Mouse (Mus musculus): ENCODE data around the gene Olfr203. TPM values are rescaled to one million over a fixed set of nuclear protein-coding genes. Genes with fewer than 3 reads are reported as not detected.
"Not testable (repeated sequence)": the region's sequence is repeated elsewhere in the genome, so short reads cannot be mapped to it uniquely, and the experiment has no call there.

The Olfr203 gene
- polyA plus RNA-seq (2015; fragmentation: Nextera tagmentation; extraction: Ambion mirVana), result not detected in 2 replicates

DNA sequence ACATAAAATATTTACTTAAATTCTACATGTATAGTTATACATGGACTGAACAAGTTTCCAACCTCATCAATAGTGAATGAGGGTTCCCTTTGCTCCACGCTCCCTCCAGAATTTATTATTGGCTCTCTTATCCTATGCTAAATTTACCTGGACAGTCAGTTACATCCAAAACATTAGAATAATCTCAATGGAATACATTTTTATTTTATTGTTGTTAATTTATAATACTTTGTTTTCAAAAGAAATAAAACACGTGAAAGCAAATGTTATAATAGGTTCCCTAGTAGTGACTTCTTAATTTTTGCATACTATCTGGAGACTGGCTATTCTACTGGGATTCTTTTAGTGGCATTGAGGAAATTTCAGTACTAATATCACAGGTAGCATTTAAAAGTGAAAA lies at the start of gene Olfr203:
TSS of gene Olfr203 (plus strand) at position 301 of the 400 bp plus-strand sequence.
- ATAC-seq (ENCODE audit: insufficient read depth), result no peak
- H3K27me3 ChIP-seq, result no peaks in the 10 kb centered on the region
- no peak within 1 kb of the TSS for H3K9ac ChIP-seq
- H3K4me1 ChIP-seq (replicated peaks), result no peaks in the 10 kb centered on the region
- H3K4me3 ChIP-seq (replicated peaks), result no peak within 1 kb of the TSS
- WGBS (ENCODE audit: insufficient replicate concordance), result 67% methylated on average over 2 of the region's 2 CpGs
- H3K9me3 ChIP-seq (replicated peaks), result no peaks in the 10 kb centered on the region
- H3K36me3 ChIP-seq (replicated peaks), result no peaks in the 10 kb centered on the region
- no peak within 1 kb of the TSS for H3K27ac ChIP-seq (replicated peaks)
- no peak within 1 kb of the TSS for H3K4me2 ChIP-seq

DNA sequence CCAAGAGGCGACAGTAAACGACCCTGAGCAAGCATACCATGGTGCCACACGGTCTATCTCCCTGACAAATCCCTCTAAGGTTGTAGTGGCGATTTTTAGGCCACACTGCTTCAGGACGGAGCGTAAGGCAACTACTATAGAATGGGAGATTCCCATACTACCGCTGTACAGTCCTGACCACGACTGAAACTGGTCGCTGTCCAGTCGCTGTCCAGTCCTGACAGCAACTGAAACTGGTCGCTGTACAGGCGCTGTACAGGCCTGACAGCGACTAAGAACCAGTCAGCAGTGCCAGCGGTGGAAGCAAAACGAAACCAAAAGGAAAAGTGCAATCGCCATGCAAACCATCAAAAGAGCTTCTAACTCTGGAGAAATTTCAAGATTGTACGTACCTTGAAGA lies 49.0 kb upstream of the Olfr203 start:
- no peak for ATAC-seq (ENCODE audit: insufficient read depth)
- H3K27ac ChIP-seq (replicated peaks), result no peak overlapping the region
- H3K9ac ChIP-seq, result no peak overlapping the region
- no peak overlapping the region for H3K4me3 ChIP-seq (replicated peaks)
- no peaks in the 10 kb centered on the region for H3K27me3 ChIP-seq
- no peaks in the 10 kb centered on the region for H3K4me1 ChIP-seq (replicated peaks)
- 0 out of 2 replicates have a peak, but pooled peaks cover 4% of the 10 kb centered on the region for H3K9me3 ChIP-seq (replicated peaks)
- no peaks in the 10 kb centered on the region for H3K36me3 ChIP-seq (replicated peaks)
- no peak overlapping the region for H3K4me2 ChIP-seq
- 72% methylated on average over 17 of the region's 17 CpGs for WGBS (ENCODE audit: insufficient replicate concordance)

DNA sequence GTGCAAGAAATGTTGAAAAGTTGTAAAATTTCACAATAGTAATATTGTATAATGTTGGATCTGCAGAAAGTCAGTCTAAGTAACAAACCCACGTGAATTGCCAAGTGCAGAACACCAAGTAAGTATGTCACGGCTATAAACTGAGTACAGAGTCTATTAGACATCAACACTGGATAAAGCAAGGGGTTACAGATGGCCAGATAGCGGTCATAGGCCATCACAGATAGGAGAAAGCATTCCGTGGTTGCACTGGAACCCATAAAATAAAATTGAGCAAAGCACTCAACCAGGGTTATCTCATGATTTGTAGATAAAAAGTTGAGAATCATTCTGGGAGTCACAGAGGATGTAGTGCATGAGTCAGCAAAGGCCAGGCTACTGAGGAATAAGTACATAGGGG lies 29.6 kb upstream of the Olfr203 start:
- not testable (repeated sequence) for H3K9me3 ChIP-seq (replicated peaks); H3K27me3 ChIP-seq; H3K4me1 ChIP-seq (replicated peaks); H3K4me3 ChIP-seq (replicated peaks); H3K4me2 ChIP-seq; H3K27ac ChIP-seq (replicated peaks); H3K9ac ChIP-seq; H3K36me3 ChIP-seq (replicated peaks); ATAC-seq (ENCODE audit: insufficient read depth)
- WGBS (ENCODE audit: insufficient replicate concordance), result 50% methylated on average over 4 of the region's 4 CpGs

DNA sequence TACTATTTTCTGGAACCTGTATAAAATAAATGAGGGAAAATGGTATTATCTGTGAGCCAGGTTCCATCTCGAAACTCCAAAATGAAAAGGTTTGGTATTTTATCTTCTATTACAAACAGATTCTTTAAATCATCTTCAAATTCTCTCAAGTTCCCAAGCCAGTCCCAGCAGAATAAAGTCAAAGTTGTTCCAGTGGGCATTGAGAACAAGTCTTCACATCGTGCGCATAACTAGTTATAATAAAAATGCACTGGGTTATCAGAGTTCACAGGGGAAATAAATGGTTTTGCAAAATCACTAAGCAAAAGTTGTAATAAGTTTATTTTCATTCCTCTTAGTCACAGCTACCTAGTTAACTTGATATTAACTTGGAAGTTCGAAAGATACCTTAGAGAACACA lies 26.1 kb upstream of the Olfr203 start, which contains the start of gene Olfr201:
TSS of gene Olfr201 (minus strand) at position 101 of the 400 bp plus-strand sequence.
- not testable (repeated sequence) for H3K36me3 ChIP-seq (replicated peaks); H3K9me3 ChIP-seq (replicated peaks); ATAC-seq (ENCODE audit: insufficient read depth); H3K4me1 ChIP-seq (replicated peaks); H3K4me3 ChIP-seq (replicated peaks); H3K27ac ChIP-seq (replicated peaks); H3K27me3 ChIP-seq; H3K9ac ChIP-seq; H3K4me2 ChIP-seq
- WGBS (ENCODE audit: insufficient replicate concordance), result 60% methylated on average over 4 of the region's 4 CpGs

DNA sequence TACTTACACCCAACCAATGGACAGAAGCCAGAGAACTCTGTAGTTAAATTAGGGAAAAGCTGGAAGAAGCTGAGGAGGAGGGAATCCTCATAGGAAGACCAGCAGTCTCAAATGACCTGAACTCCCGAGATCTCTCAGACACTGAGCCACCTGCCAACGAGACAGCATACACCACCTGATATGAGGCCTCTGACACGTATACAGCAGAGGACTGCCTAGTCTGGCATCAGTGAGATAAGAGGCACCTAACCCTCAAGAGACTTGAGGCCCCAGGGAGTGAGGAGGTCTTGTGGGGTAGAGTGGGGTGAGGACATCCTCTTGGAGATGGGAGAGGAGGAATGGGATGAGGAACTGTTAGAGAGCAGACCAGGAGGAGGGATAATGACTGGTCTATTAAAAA lies 18.1 kb upstream of the Olfr203 start:
- peak; percentile 93 for ATAC-seq (ENCODE audit: insufficient read depth)
- no peaks in the 10 kb centered on the region for H3K27me3 ChIP-seq

DNA sequence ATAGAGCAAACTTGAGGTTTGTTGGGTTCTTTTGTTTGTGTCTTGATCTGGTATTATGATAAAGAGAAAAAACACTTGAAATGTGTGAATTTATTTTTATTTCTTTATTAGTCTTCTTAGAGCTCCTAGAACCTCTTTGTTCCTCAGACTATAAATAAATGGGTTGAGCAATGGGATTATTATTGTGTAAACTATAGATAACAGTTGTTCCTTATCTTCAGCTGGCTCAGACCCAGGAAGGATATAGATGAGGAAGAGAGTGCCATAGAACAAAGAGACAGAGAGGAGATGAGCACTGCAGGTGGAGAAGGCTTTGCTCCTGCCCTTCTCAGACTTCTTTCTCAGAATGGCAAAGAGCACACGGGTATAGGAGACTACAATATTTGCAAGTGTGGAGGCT lies 15.2 kb upstream of the Olfr203 start:
- Histone ChIP-seq H3K9ac (no peak overlapping the region), H3K4me1 (replicated peaks) (no peaks in the 10 kb centered on the region), H3K36me3 (replicated peaks) (no peaks in the 10 kb centered on the region), H3K4me3 (replicated peaks) (no peak overlapping the region), H3K4me2 (no peak overlapping the region), H3K27me3 (no peaks in the 10 kb centered on the region), H3K9me3 (replicated peaks) (0 out of 2 replicates have a peak, but pooled peaks cover 3% of the 10 kb centered on the region), H3K27ac (replicated peaks) (no peak overlapping the region)
- no peak for ATAC-seq (ENCODE audit: insufficient read depth)
- WGBS (ENCODE audit: insufficient replicate concordance), result 44% methylated on average over 1 of the region's 1 CpGs

More for the DNA sequence above, 18.1 kb upstream of the Olfr203 start:
- Histone ChIP-seq H3K4me2 (no peak overlapping the region), H3K4me1 (replicated peaks) (no peaks in the 10 kb centered on the region), H3K9me3 (replicated peaks) (0 out of 2 replicates have a peak, but pooled peaks cover 5% of the 10 kb centered on the region), H3K36me3 (replicated peaks) (no peaks in the 10 kb centered on the region), H3K27ac (replicated peaks) (no peak overlapping the region), H3K9ac (no peak overlapping the region), H3K4me3 (replicated peaks) (no peak overlapping the region)
- WGBS (ENCODE audit: insufficient replicate concordance), result 34% methylated on average over 3 of the region's 3 CpGs

DNA sequence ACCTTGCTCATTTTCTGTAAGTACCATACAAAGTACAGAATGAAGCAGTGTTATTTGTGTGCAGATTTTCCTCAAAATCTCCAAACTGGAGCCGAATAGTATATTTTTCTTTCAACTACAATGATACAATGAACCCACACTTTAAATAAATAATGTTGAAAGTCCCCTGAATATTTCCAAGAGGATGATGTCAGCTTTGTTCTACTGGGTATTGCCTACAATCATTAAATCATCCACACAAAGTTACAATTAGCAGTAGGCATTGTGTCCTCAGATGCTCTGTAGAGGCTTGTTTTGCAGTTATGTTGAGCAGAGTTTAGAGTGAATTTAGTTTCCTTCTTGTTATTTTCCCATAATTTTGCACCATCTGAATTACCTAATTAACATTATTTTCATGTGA lies 12.0 kb upstream of the Olfr203 start, which contains the start of gene Olfr202:
TSS of gene Olfr202 (minus strand) at position 101 of the 400 bp plus-strand sequence.
- H3K9ac ChIP-seq, result no peak within 1 kb of the TSS
- no peak within 1 kb of the TSS for H3K4me3 ChIP-seq (replicated peaks)
- no peaks in the 10 kb centered on the region for H3K36me3 ChIP-seq (replicated peaks)
- no peak within 1 kb of the TSS for H3K4me2 ChIP-seq
- H3K4me1 ChIP-seq (replicated peaks), result no peaks in the 10 kb centered on the region
- no peak for ATAC-seq (ENCODE audit: insufficient read depth)
- H3K9me3 ChIP-seq (replicated peaks), result no peaks in the 10 kb centered on the region
- no peaks in the 10 kb centered on the region for H3K27me3 ChIP-seq
- H3K27ac ChIP-seq (replicated peaks), result no peak within 1 kb of the TSS
- WGBS (ENCODE audit: insufficient replicate concordance), result 64% methylated on average over 1 of the region's 1 CpGs

DNA sequence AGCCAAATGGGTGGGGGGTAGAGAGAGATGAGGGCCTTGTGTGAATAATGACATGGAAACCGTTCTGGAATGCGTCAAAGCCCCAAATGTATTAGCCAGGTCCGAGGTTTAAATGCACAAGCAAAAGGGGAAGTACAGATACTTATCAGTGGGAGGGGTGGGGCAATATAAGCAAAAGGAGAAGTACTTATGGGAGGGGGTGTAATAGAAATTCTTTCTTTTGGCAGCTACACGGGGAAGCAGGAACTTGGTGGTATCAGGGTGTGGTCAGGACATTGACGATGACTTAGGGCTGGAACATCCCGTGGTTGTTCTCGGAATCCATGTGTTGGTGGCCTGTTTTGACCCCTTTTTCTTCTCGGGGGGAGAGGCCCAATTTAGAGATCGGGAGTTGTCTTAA lies 11.1 kb upstream of the Olfr203 start:
- 41% methylated on average over 9 of the region's 9 CpGs for WGBS (ENCODE audit: insufficient replicate concordance)

DNA sequence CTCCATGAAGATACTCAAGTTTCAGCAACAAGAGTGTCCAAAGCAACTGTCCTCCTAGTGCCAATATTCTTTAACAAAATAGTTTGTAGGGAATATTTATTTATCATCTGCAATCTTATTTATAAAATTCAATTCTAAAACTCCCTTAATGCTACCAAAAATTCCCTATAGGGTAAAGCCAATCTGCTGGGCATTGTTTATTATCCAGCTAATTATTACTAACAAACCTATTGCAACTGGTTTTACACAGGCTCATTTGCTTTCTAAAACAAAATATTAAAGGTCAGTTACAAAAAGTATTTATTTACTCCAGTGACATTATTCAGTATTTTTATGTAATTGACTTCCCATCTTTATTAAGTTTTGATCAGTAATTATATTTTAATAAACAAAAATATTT lies 19.5 kb downstream of the Olfr203 start, which contains the start of gene Olfr204:
TSS of gene Olfr204 (minus strand) at position 101 of the 400 bp plus-strand sequence.
- no peaks in the 10 kb centered on the region for H3K4me1 ChIP-seq (replicated peaks)
- no peak within 1 kb of the TSS for H3K9ac ChIP-seq
- no peak within 1 kb of the TSS for H3K27ac ChIP-seq (replicated peaks)
- ATAC-seq (ENCODE audit: insufficient read depth), result no peak
- H3K4me3 ChIP-seq (replicated peaks), result no peak within 1 kb of the TSS
- H3K9me3 ChIP-seq (replicated peaks), result no peaks in the 10 kb centered on the region
- H3K36me3 ChIP-seq (replicated peaks), result no peaks in the 10 kb centered on the region
- no peaks in the 10 kb centered on the region for H3K27me3 ChIP-seq
- no peak within 1 kb of the TSS for H3K4me2 ChIP-seq

More for the DNA sequence above, 11.1 kb upstream of the Olfr203 start:
- not testable (repeated sequence) for H3K4me1 ChIP-seq (replicated peaks); H3K9ac ChIP-seq; H3K27me3 ChIP-seq; H3K27ac ChIP-seq (replicated peaks); H3K36me3 ChIP-seq (replicated peaks); H3K4me2 ChIP-seq; H3K4me3 ChIP-seq (replicated peaks); ATAC-seq (ENCODE audit: insufficient read depth); H3K9me3 ChIP-seq (replicated peaks)

DNA sequence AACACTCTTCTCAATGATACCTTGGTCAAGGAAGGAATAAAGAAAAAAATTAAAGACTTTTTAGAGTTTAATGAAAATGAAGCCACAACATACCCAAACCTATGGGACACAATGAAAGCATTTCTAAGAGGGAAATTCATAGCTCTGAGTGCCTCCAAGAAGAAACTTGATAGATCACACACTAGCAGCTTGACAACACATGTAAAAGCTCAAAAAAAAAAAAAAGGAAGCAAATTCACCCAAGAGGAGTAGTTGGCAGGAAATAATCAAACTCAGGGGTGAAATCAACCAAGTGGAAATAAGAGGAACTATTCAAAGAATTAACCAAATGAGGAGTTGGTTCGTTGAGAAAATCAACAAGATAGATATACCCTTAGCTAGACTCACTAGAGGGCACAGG lies 24.6 kb downstream of the Olfr203 start:
- H3K4me2 ChIP-seq; H3K27me3 ChIP-seq; H3K4me3 ChIP-seq (replicated peaks); H3K9me3 ChIP-seq (replicated peaks); ATAC-seq (ENCODE audit: insufficient read depth); H3K36me3 ChIP-seq (replicated peaks); H3K4me1 ChIP-seq (replicated peaks); H3K27ac ChIP-seq (replicated peaks); H3K9ac ChIP-seq: not testable (repeated sequence)
- WGBS (ENCODE audit: insufficient replicate concordance), result 30% methylated on average over 1 of the region's 1 CpGs

DNA sequence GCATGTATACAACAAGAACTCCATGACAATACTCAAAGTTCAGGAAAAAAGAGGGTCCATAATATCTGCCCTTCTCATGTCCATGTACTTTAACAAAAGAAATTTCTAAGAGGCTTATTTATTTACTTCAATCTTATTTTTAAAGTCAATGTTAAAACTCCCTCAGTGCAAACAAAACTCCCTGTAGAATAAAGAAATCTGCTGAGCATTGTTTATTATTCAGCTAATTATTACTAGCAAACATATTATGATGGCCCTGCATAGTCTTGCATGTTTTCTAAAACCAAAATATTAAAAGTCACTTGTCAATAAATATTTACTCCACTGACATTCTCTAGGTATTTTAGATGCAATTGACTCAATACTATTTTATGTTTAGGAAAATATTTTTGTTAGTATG lies 32.4 kb downstream of the Olfr203 start, which contains the start of gene Olfr205:
TSS of gene Olfr205 (minus strand) at position 101 of the 400 bp plus-strand sequence.
- ATAC-seq (ENCODE audit: insufficient read depth), result no peak
- no peaks in the 10 kb centered on the region for H3K36me3 ChIP-seq (replicated peaks)
- H3K27me3 ChIP-seq, result no peaks in the 10 kb centered on the region
- H3K4me1 ChIP-seq (replicated peaks), result no peaks in the 10 kb centered on the region
- no peak within 1 kb of the TSS for H3K9ac ChIP-seq
- no peak within 1 kb of the TSS for H3K4me3 ChIP-seq (replicated peaks)
- H3K9me3 ChIP-seq (replicated peaks), result 0 out of 2 replicates have a peak, but pooled peaks cover 2% of the 10 kb centered on the region
- H3K4me2 ChIP-seq, result no peak within 1 kb of the TSS
- H3K27ac ChIP-seq (replicated peaks), result no peak within 1 kb of the TSS

DNA sequence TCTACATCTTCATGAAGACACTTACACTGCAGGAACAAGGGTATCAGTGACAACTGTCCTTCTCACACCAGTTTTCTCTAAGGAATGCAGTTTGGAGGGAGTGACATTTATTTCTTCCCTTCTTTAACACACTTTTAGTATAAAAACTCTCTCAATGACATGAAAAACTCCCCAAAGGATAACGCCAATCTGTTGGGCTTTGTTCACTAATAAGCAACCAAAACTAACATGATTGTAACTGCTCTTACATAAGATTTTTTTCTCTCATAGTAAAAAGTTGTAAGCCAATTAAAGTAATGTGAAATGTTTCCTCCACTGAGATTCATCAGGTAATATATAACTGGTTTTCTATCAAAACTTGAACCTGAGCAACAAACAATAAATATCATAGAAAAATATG lies 50.5 kb downstream of the Olfr203 start, which contains the start of gene Olfr206:
TSS of gene Olfr206 (minus strand) at position 101 of the 400 bp plus-strand sequence.
- no peaks in the 10 kb centered on the region for H3K36me3 ChIP-seq (replicated peaks)
- H3K27me3 ChIP-seq, result no peaks in the 10 kb centered on the region
- no peaks in the 10 kb centered on the region for H3K4me1 ChIP-seq (replicated peaks)
- H3K4me3 ChIP-seq (replicated peaks), result no peak within 1 kb of the TSS
- no peak for ATAC-seq (ENCODE audit: insufficient read depth)
- 69% methylated on average over 1 of the region's 1 CpGs for WGBS (ENCODE audit: insufficient replicate concordance)
- no peak within 1 kb of the TSS for H3K9ac ChIP-seq
- no peak within 1 kb of the TSS for H3K4me2 ChIP-seq
- H3K27ac ChIP-seq (replicated peaks), result no peak within 1 kb of the TSS
- H3K9me3 ChIP-seq (replicated peaks), result no peaks in the 10 kb centered on the region
